Mouse (Mus musculus): ENCODE results near the gene Ggta1. TPM values are rescaled to one million over a fixed set of nuclear protein-coding genes. Genes with fewer than 3 reads are reported as not detected.
A peak's percentile ranks its signal among the peaks of the same experiment; 100 is the strongest.

Gene Ggta1
- polyA plus RNA-seq, 1 experiment from 2014 or later, result 23.3 TPM

- Histone ChIP-seq H3K27me3 (ENCODE audit: insufficient read depth, low read length) (no peaks in the 10 kb centered on the region), H3K4me3 (ENCODE audit: low read length) (no peak overlapping the region), H3K27ac (ENCODE audit: low read length) (peak overlapping the region; percentile 62; the same call in 1 of the 2 replicates), H3K4me1 (ENCODE audit: insufficient read depth, low read length) (peaks cover 43% of the 10 kb centered on the region), H3K9ac (replicated peaks; ENCODE audit: low read length) (no peak overlapping the region), H3K9me3 (ENCODE audit: low read length) (no peaks in the 10 kb centered on the region), H3K4me2 (replicated peaks; ENCODE audit: low read depth, low read length) (no peak overlapping the region), H3K36me3 (ENCODE audit: insufficient read depth, low read length) (no peaks in the 10 kb centered on the region)
- ATAC-seq (ENCODE audit: low FRiP score, low TSS enrichment), result no peak
- 46% methylated on average over 4 of the region's 4 CpGs for WGBS
These were observed 34.3 kb downstream of the Ggta1 start for GRCm38 (mm10) chr2:35428615-35429300.

- H3K36me3 ChIP-seq (ENCODE audit: insufficient read depth, low read length), result no peaks in the 10 kb centered on the region
- H3K27me3 ChIP-seq (ENCODE audit: insufficient read depth, low read length), result no peaks in the 10 kb centered on the region
- H3K4me1 ChIP-seq (ENCODE audit: insufficient read depth, low read length), result peaks cover 35% of the 10 kb centered on the region
- H3K27ac ChIP-seq (ENCODE audit: low read length), result no peak overlapping the region
- H3K4me3 ChIP-seq (ENCODE audit: low read length), result no peak overlapping the region
- peak; percentile 24 for ATAC-seq (ENCODE audit: low FRiP score, low TSS enrichment)
- WGBS, result 17% methylated on average over 2 of the region's 2 CpGs
- no peak overlapping the region for H3K4me2 ChIP-seq (replicated peaks; ENCODE audit: low read depth, low read length)
- H3K9ac ChIP-seq (replicated peaks; ENCODE audit: low read length), result no peak overlapping the region
- no peaks in the 10 kb centered on the region for H3K9me3 ChIP-seq (ENCODE audit: low read length)
These were observed 35.5 kb downstream of the Ggta1 start for GRCm38 (mm10) chr2:35427559-35427958.

DNA sequence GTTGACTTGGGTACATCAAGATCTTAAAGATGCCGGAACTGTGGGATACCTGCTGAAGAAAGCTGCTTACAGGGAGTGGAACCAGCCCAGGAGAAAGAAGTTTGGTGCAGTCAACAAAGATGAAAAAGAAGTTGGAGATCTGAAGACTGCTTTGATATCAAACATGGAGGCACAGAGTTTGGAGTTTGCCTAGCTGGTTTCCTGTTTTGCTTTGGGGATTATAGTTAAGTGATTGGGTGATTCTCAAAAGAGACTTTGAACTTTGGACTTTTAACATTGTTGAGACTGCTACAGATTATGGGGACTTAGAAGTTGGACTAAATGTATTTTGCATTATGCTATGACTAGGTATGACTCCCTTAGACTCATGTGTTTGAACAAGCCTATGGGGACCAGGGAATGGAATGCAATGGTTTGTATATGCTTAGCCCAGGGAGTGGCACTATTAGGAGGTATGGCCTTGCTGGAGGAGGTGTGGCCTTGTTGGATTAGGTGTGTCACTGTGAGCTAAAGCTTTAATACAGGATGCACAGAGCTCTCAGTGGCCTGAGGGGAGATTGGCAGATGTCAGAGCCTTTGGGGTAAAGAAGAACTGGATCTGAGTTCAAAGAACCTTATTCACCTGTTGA, 39.2 kb downstream of the Ggta1 start:
- ATAC-seq (ENCODE audit: low FRiP score, low TSS enrichment), result no peak
- Histone ChIP-seq H3K4me2 (replicated peaks; ENCODE audit: low read depth, low read length) (no peak overlapping the region), H3K27ac (ENCODE audit: low read length) (no peak overlapping the region), H3K4me3 (ENCODE audit: low read length) (no peak overlapping the region), H3K9me3 (ENCODE audit: low read length) (no peaks in the 10 kb centered on the region; the same call in 1 of the 2 replicates), H3K4me1 (ENCODE audit: insufficient read depth, low read length) (peaks cover 18% of the 10 kb centered on the region), H3K27me3 (ENCODE audit: insufficient read depth, low read length) (no peaks in the 10 kb centered on the region), H3K36me3 (ENCODE audit: insufficient read depth, low read length) (peaks cover 27% of the 10 kb centered on the region), H3K9ac (replicated peaks; ENCODE audit: low read length) (no peak overlapping the region)
- WGBS, result 100% methylated on average over 1 of the region's 1 CpGs

DNA sequence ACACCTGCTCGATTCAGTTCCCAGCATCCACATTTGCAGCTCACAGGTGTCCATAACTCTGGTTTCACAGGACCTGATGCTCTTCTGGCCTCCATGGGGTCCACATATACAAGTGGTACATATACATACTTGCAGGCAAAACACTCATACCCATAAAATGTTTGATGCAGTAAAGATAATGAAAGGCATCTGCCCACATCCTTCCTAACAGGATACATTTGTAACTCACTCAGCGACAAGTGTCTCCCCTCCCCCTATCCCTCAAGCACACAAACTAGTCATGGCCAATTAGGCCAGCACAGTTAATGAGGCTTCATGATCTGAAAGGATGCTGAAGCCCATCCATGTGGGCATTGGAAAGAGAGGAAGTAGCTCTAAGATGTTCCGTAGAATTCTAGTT, 40.6 kb downstream of the Ggta1 start:
- Histone ChIP-seq H3K4me3 (ENCODE audit: low read length) (no peak overlapping the region), H3K4me1 (ENCODE audit: insufficient read depth, low read length) (peaks cover 8% of the 10 kb centered on the region), H3K27ac (ENCODE audit: low read length) (no peak overlapping the region), H3K4me2 (replicated peaks; ENCODE audit: low read depth, low read length) (no peak overlapping the region), H3K9ac (replicated peaks; ENCODE audit: low read length) (no peak overlapping the region), H3K27me3 (ENCODE audit: insufficient read depth, low read length) (no peaks in the 10 kb centered on the region), H3K9me3 (ENCODE audit: low read length) (no peaks in the 10 kb centered on the region; the same call in 1 of the 2 replicates), H3K36me3 (ENCODE audit: insufficient read depth, low read length) (peaks cover 28% of the 10 kb centered on the region)
- WGBS, result 59% methylated on average over 3 of the region's 3 CpGs
- ATAC-seq (ENCODE audit: low FRiP score, low TSS enrichment), result no peak

DNA sequence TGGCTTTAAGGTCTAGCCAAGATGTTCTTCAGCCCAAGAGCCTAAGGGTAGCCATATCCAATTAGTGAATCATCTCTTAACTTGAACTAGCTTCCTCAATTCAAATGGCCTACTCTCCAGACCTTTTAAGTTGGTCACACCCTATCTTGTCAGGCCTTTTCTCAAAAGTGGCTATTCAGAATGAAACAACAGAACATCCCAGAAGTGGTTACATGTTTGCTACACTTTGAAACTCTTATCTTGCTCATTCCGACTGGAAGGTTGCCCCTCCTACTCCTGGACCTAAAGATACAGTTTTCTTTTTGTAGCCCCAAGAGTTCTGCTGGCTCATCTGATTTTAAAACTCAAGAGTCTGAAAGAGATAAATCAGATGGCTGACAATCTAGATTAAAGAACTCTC, 42.4 kb downstream of the Ggta1 start:
- H3K4me3 ChIP-seq (ENCODE audit: low read length), result no peak overlapping the region
- peaks cover 28% of the 10 kb centered on the region for H3K36me3 ChIP-seq (ENCODE audit: insufficient read depth, low read length)
- H3K27me3 ChIP-seq (ENCODE audit: insufficient read depth, low read length), result no peaks in the 10 kb centered on the region
- no peak overlapping the region for H3K9ac ChIP-seq (replicated peaks; ENCODE audit: low read length)
- H3K9me3 ChIP-seq (ENCODE audit: low read length), result no peaks in the 10 kb centered on the region; the same call in 1 of the 2 replicates
- no peak for ATAC-seq (ENCODE audit: low FRiP score, low TSS enrichment)
- H3K4me1 ChIP-seq (ENCODE audit: insufficient read depth, low read length), result peaks cover 8% of the 10 kb centered on the region
- H3K27ac ChIP-seq (ENCODE audit: low read length), result no peak overlapping the region
- H3K4me2 ChIP-seq (replicated peaks; ENCODE audit: low read depth, low read length), result no peak overlapping the region
- WGBS, result 69% methylated on average over 1 of the region's 1 CpGs

DNA sequence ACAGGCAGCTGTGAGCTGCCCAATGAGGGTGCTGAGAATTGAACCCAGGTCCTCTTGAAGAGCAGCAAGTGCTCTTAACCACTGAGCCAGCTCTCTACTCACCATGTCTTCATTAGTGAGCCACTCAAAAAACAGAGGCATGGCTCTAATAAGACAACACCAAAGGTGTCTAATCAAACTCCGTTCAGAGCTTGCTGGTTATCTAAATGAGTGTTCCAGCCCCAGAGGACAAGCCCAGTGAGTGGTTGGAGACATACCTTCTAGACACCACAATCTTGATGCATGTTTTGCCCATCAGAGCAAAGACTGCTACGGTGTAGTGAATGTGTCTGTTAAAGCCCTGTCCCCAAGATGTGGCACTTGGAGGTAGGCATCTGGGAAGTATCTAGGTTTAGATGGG, 43.4 kb downstream of the Ggta1 start:
- Histone ChIP-seq H3K36me3 (ENCODE audit: insufficient read depth, low read length) (peaks cover 28% of the 10 kb centered on the region), H3K27me3 (ENCODE audit: insufficient read depth, low read length) (no peaks in the 10 kb centered on the region), H3K9me3 (ENCODE audit: low read length) (no peaks in the 10 kb centered on the region; the same call in 1 of the 2 replicates), H3K4me1 (ENCODE audit: insufficient read depth, low read length) (peaks cover 8% of the 10 kb centered on the region), H3K9ac (replicated peaks; ENCODE audit: low read length) (no peak overlapping the region), H3K4me2 (replicated peaks; ENCODE audit: low read depth, low read length) (no peak overlapping the region), H3K27ac (ENCODE audit: low read length) (no peak overlapping the region), H3K4me3 (ENCODE audit: low read length) (no peak overlapping the region)
- WGBS, result 94% methylated on average over 2 of the region's 2 CpGs
- ATAC-seq (ENCODE audit: low FRiP score, low TSS enrichment), result no peak

DNA sequence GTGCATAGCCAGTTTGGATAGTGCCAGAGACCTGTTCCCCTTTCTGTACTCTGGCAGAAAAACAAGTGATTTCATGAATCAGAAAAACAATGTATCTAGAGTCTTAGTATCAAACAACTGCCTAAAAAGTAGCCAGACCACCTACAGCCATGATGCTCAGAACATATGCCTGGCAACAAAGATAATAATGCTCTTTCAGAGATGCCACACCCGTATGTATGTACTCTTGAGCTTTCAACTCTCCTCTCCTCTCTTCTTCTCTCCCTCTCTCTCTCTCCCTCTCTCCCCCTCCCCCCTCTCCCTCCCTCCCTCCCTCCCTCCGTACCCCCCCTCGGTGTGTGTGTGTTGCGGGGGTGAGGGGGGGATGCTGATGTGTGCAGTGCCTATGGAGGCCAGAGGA, 43.8 kb downstream of the Ggta1 start:
- H3K27ac ChIP-seq (ENCODE audit: low read length), result no peak overlapping the region
- no peak overlapping the region for H3K4me3 ChIP-seq (ENCODE audit: low read length)
- H3K9me3 ChIP-seq (ENCODE audit: low read length), result no peaks in the 10 kb centered on the region; the same call in 1 of the 2 replicates
- H3K4me1 ChIP-seq (ENCODE audit: insufficient read depth, low read length), result peaks cover 8% of the 10 kb centered on the region
- no peak for ATAC-seq (ENCODE audit: low FRiP score, low TSS enrichment)
- no peak overlapping the region for H3K4me2 ChIP-seq (replicated peaks; ENCODE audit: low read depth, low read length)
- H3K36me3 ChIP-seq (ENCODE audit: insufficient read depth, low read length), result peaks cover 28% of the 10 kb centered on the region
- no peak overlapping the region for H3K9ac ChIP-seq (replicated peaks; ENCODE audit: low read length)
- WGBS, result 95% methylated on average over 3 of the region's 4 CpGs
- H3K27me3 ChIP-seq (ENCODE audit: insufficient read depth, low read length), result no peaks in the 10 kb centered on the region

- no peak for ATAC-seq (ENCODE audit: low FRiP score, low TSS enrichment)
- Histone ChIP-seq H3K27ac (ENCODE audit: low read length) (no peak overlapping the region), H3K4me2 (replicated peaks; ENCODE audit: low read depth, low read length) (no peak overlapping the region), H3K9me3 (ENCODE audit: low read length) (no peaks in the 10 kb centered on the region; the same call in 1 of the 2 replicates), H3K4me3 (ENCODE audit: low read length) (no peak overlapping the region), H3K9ac (replicated peaks; ENCODE audit: low read length) (no peak overlapping the region), H3K27me3 (ENCODE audit: insufficient read depth, low read length) (no peaks in the 10 kb centered on the region), H3K36me3 (ENCODE audit: insufficient read depth, low read length) (peaks cover 28% of the 10 kb centered on the region), H3K4me1 (ENCODE audit: insufficient read depth, low read length) (0 out of 2 replicates have a peak, but pooled peaks cover 8% of the 10 kb centered on the region)
- WGBS, result 88% methylated on average over 1 of the region's 1 CpGs
These were observed 45.8 kb downstream of the Ggta1 start for GRCm38 (mm10) chr2:35417231-35417630.

DNA sequence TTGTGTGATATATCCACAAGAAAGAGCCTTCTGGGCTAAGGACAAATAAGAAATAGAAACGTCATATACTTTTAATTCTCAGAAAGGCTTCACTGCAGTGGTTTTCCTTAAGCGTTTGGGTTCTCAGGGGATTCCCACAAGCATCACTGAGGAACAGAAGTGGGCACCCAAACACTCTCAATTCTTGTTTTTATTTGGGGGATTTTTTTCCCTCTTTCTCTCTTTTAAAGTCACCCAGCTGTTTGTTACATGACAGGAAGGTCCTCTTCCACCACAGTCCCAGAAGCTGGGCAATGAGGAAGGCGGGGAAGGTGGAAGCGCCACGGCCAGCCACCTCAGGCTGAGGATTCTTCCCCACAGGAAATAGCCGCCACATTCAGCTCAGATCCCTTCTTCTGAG, 46.6 kb downstream of the Ggta1 start:
- no peak overlapping the region for H3K4me3 ChIP-seq (ENCODE audit: low read length)
- H3K9me3 ChIP-seq (ENCODE audit: low read length), result no peaks in the 10 kb centered on the region; the same call in 1 of the 2 replicates
- no peak overlapping the region for H3K27ac ChIP-seq (ENCODE audit: low read length)
- no peak for ATAC-seq (ENCODE audit: low FRiP score, low TSS enrichment)
- H3K9ac ChIP-seq (replicated peaks; ENCODE audit: low read length), result no peak overlapping the region
- H3K4me2 ChIP-seq (replicated peaks; ENCODE audit: low read depth, low read length), result no peak overlapping the region
- no peaks in the 10 kb centered on the region for H3K27me3 ChIP-seq (ENCODE audit: insufficient read depth, low read length)
- H3K4me1 ChIP-seq (ENCODE audit: insufficient read depth, low read length), result 0 out of 2 replicates have a peak, but pooled peaks cover 7% of the 10 kb centered on the region
- whole genome bisulfite sequencing, result 68% methylated on average over 6 of the region's 6 CpGs
- H3K36me3 ChIP-seq (ENCODE audit: insufficient read depth, low read length), result peaks cover 21% of the 10 kb centered on the region

DNA sequence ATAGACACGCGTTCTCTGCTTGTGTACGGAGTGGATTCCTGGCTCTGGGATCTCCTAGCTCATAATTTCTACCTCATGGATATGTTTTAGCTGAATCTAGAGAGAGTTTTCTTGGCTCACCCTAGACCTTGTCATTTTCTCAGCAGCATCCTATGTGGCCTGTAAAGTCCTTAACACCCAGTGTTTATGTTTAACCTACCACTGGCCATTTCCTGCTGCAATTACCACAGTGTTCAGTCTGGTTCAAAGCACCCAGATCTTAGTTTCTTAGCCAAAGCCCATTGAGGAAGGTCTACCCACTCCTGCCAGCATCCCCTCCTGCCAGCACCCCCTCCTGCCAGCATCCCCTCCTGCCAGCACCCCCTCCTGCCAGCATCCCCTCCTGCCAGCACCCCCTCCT, 50.2 kb downstream of the Ggta1 start:
- WGBS, result 90% methylated on average over 3 of the region's 3 CpGs
- 0 out of 2 replicates have a peak, but pooled peaks cover 7% of the 10 kb centered on the region for H3K4me1 ChIP-seq (ENCODE audit: insufficient read depth, low read length)
- no peak overlapping the region for H3K4me2 ChIP-seq (replicated peaks; ENCODE audit: low read depth, low read length)
- no peak for ATAC-seq (ENCODE audit: low FRiP score, low TSS enrichment)
- H3K9me3 ChIP-seq (ENCODE audit: low read length), result no peaks in the 10 kb centered on the region
- H3K36me3 ChIP-seq (ENCODE audit: insufficient read depth, low read length), result 0 out of 2 replicates have a peak, but pooled peaks cover 3% of the 10 kb centered on the region
- no peak overlapping the region for H3K4me3 ChIP-seq (ENCODE audit: low read length)
- H3K27me3 ChIP-seq (ENCODE audit: insufficient read depth, low read length), result no peaks in the 10 kb centered on the region
- no peak overlapping the region for H3K27ac ChIP-seq (ENCODE audit: low read length)
- H3K9ac ChIP-seq (replicated peaks; ENCODE audit: low read length), result no peak overlapping the region

Measured in kidney, embryonic 16.5 days (tissue).